Mouse (Mus musculus) neural tube, embryonic 11.5 days (tissue): ENCODE data around the gene Nbea. TPM values are rescaled to one million over a fixed set of nuclear protein-coding genes. Genes with fewer than 3 reads are reported as not detected.

Experiments
- ATAC-seq: fragments of 200-750 bp; cut with Nextera tagmentation; 2 replicates; pipeline ENCODE4 v1.8.0; 2017; ENCODE audit warnings: moderate number of reproducible peaks, mild to moderate bottlenecking, moderate TSS enrichment, moderate library complexity; ENCODE audit not compliant: insufficient read depth, low FRiP score, low TSS enrichment
- DNase-seq: peaks from one replicate; pipeline ENCODE4 v3.0.0-alpha.2; 2015; ENCODE audit warnings: low spot score
- H3K27ac ChIP-seq: fragments of 300-500 bp; sonication (generic); 2 replicates; pipeline ENCODE4 v1.5.1; 2014; ENCODE audit warnings: low read depth, mild to moderate bottlenecking, low read length
- H3K27me3 ChIP-seq: fragments of 300-500 bp; sonication (generic); 2 replicates; pipeline ENCODE4 v1.6.1; 2014; ENCODE audit warnings: mild to moderate bottlenecking, low read length, mixed read lengths; ENCODE audit not compliant: control insufficient read depth, insufficient read depth
- H3K36me3 ChIP-seq: fragments of 300-500 bp; sonication (generic); 2 replicates; pipeline ENCODE4 v1.6.1; 2014; ENCODE audit warnings: mild to moderate bottlenecking, low read length, moderate library complexity, mixed read lengths; ENCODE audit not compliant: control insufficient read depth, insufficient read depth
- H3K4me1 ChIP-seq: fragments of 300-500 bp; sonication (generic); 2 replicates; pipeline ENCODE4 v1.6.1; 2014; ENCODE audit warnings: low read length, mixed read lengths; ENCODE audit not compliant: control insufficient read depth, insufficient read depth
- H3K4me2 ChIP-seq: fragments of 300-500 bp; sonication (generic); 2 replicates; pipeline ENCODE4 v1.6.1; 2014; ENCODE audit warnings: low read depth, mild to moderate bottlenecking, moderate library complexity
- H3K4me3 ChIP-seq: fragments of 300-500 bp; sonication (generic); 2 replicates; pipeline ENCODE4 v1.5.1; 2014; ENCODE audit warnings: low read depth, low read length
- H3K9ac ChIP-seq: fragments of 300-500 bp; sonication (generic); 2 replicates; pipeline ENCODE4 v1.6.1; 2014; ENCODE audit warnings: mild to moderate bottlenecking, low read length
- H3K9me3 ChIP-seq: fragments of 300-500 bp; sonication (generic); 2 replicates; pipeline ENCODE4 v1.6.1; 2016; ENCODE audit warnings: low read length; ENCODE audit not compliant: control insufficient read depth
- WGBS: fragments of 180-500 bp; shearing (Covaris S2); extraction: QIAGEN DNeasy Blood & Tissue Kit; methylation state at CpG from one replicate; pipeline ENCODE4 v1.1.7; 2014; 5-methylcytosine and 5-hydroxymethylcytosine counted together
- polyA plus RNA-seq: library from polyadenylated mRNA; unstranded; fragments of >200 nt; fragmentation: Nextera tagmentation; extraction: Ambion mirVana; gene quantifications from 2 replicates; pipeline ENCODE4 v1.2.1, GENCODE M21; 2014

Nbea gene
- polyA plus RNA-seq, 1 experiment from 2014 or later, result 18.8 TPM

DNA sequence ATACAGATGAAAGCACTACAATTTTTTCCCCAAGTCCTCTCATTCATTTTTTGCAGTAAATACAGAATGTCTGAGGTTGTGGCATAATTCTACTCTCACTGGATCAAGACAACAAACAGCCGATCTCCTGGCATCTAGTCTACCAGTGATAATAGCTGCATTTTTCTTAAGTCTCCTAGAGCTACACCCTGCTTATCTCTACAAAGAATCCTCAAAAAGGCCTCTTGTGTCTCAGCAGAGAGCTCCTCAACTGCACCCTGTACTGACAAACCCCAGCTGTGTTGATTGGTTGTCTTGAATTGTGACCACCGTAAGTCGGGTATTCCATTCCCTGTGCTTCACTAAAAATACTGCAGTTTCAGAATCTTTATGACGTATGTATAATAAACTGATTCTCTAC is 118.3 kb downstream of the Nbea start:
- Histone ChIP-seq H3K9ac (no peak overlapping the region), H3K4me3 (no peak overlapping the region), H3K27ac (no peak overlapping the region), H3K27me3 (no peaks in the 10 kb centered on the region), H3K9me3 (no peaks in the 10 kb centered on the region), H3K36me3 (no peaks in the 10 kb centered on the region), H3K4me1 (no peaks in the 10 kb centered on the region), H3K4me2 (no peak overlapping the region)
- WGBS, result 87% methylated on average over 4 of the region's 4 CpGs
- no peak for DNase-seq
- ATAC-seq, result no peak

DNA sequence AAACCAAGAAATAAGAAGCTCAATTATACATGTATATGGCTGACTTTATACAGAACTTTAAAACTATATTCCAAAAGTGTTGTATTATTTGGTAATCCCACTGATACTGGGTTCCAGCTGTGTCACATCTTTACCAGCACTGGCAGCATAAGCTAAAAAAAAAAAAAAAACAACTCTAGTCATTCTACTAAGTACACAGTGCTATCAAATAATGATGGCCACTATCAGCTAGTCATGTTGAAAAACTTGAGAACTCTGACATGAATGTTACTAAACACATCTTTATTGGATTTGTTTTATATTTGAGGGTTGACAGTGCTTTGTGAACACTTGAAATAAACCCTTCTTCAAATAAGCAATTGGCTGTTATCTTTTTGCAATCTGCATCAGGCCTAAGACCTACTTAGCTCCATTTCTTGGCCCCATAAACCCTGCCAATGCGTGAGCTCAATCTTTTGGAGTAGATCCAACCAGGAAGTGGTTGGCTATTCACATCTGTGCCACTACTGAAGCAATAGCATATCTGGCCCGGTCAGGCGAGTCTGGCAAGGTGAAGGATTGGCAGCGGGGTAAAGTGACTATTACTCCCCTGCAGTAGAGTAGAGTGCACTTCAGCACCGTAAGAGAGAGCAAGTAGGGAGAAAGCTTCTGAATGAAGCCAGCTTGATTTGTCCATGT is 137.7 kb downstream of the Nbea start:
- no peak overlapping the region for H3K4me2 ChIP-seq
- H3K36me3 ChIP-seq, result no peaks in the 10 kb centered on the region
- ATAC-seq, result no peak
- no peaks in the 10 kb centered on the region for H3K9me3 ChIP-seq
- 94% methylated on average over 5 of the region's 5 CpGs for WGBS
- H3K27ac ChIP-seq, result no peak overlapping the region
- no peak overlapping the region for H3K9ac ChIP-seq
- H3K27me3 ChIP-seq, result no peaks in the 10 kb centered on the region
- no peaks in the 10 kb centered on the region for H3K4me1 ChIP-seq
- H3K4me3 ChIP-seq, result no peak overlapping the region
- no peak for DNase-seq

- 89% methylated on average over 1 of the region's 1 CpGs for WGBS
- Histone ChIP-seq H3K4me3 (no peak overlapping the region), H3K27ac (no peak overlapping the region), H3K9ac (no peak overlapping the region), H3K36me3 (no peaks in the 10 kb centered on the region), H3K9me3 (no peaks in the 10 kb centered on the region), H3K4me1 (no peaks in the 10 kb centered on the region), H3K27me3 (no peaks in the 10 kb centered on the region), H3K4me2 (no peak overlapping the region)
- no peak for ATAC-seq
- no peak for DNase-seq
Measured at GRCm38 (mm10) chr3:56043091-56043490, 140.4 kb downstream of the Nbea start.

- H3K27me3 ChIP-seq, result no peaks in the 10 kb centered on the region
- no peak overlapping the region for H3K4me3 ChIP-seq
- DNase-seq (no peak), ATAC-seq (no peak)
- H3K9ac ChIP-seq, result no peak overlapping the region
- H3K36me3 ChIP-seq, result no peaks in the 10 kb centered on the region
- H3K9me3 ChIP-seq, result no peaks in the 10 kb centered on the region
- no peaks in the 10 kb centered on the region for H3K4me1 ChIP-seq
- no peak overlapping the region for H3K27ac ChIP-seq
- WGBS, result 93% methylated on average over 1 of the region's 1 CpGs
- H3K4me2 ChIP-seq, result no peak overlapping the region
Measured at GRCm38 (mm10) chr3:56039494-56039893, 144.0 kb downstream of the Nbea start.

DNA sequence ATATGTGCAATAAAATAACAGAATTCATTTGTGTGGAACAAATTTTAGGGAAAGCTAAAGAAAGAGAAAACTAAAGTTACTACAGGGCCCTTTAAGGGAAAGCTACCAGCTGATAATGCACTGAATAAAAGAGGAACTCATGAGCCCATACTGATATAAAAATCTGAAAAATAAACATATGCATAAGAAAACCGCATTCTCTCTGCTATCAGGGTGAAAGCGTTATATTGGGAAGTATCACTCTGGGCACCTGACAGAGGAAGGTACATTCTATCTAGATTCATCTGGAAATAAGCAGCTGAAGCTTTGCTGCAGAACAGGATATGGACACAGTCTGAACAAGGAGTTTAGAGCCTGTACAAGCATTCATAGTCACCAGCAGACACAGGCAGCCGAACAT is 148.9 kb downstream of the Nbea start:
- Histone ChIP-seq H3K9ac (no peak overlapping the region), H3K4me1 (no peaks in the 10 kb centered on the region), H3K27me3 (no peaks in the 10 kb centered on the region), H3K4me2 (no peak overlapping the region), H3K36me3 (no peaks in the 10 kb centered on the region), H3K9me3 (no peaks in the 10 kb centered on the region), H3K4me3 (no peak overlapping the region), H3K27ac (no peak overlapping the region)
- DNase-seq (no peak), ATAC-seq (no peak)
- WGBS, result 89% methylated on average over 3 of the region's 3 CpGs

- Histone ChIP-seq H3K9ac (no peak overlapping the region), H3K4me1 (no peaks in the 10 kb centered on the region), H3K27me3 (no peaks in the 10 kb centered on the region), H3K9me3 (no peaks in the 10 kb centered on the region), H3K4me2 (no peak overlapping the region), H3K27ac (no peak overlapping the region), H3K36me3 (peaks cover 3% of the 10 kb centered on the region), H3K4me3 (no peak overlapping the region)
- WGBS, result 87% methylated on average over 3 of the region's 3 CpGs
- no peak for ATAC-seq
- DNase-seq, result no peak
Measured at GRCm38 (mm10) chr3:56018494-56018893, 165.0 kb downstream of the Nbea start.

DNA sequence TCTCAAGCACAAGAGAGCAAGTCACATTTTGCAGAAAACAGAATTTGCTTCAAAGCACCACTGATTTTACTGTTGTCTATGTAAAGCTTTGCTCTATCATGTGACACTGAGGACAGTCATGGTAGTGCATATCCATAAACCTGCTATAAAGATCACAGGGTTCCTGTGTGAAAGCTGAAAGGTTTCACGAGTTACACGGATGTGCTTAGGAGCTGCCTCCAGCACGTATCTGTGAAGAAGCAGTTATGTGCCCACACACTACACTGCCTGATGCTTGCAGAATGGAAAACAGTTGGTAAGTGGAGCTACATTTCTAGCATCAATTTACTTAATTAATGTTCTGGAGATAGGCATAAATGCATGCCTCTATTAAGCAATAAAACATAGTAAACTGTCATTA is 172.4 kb downstream of the Nbea start:
- no peaks in the 10 kb centered on the region for H3K9me3 ChIP-seq
- ATAC-seq (no peak), DNase-seq (no peak)
- no peaks in the 10 kb centered on the region for H3K27me3 ChIP-seq
- H3K36me3 ChIP-seq, result no peaks in the 10 kb centered on the region
- no peak overlapping the region for H3K4me3 ChIP-seq
- H3K4me1 ChIP-seq, result no peaks in the 10 kb centered on the region
- WGBS, result 91% methylated on average over 3 of the region's 3 CpGs
- no peak overlapping the region for H3K4me2 ChIP-seq
- H3K27ac ChIP-seq, result no peak overlapping the region
- H3K9ac ChIP-seq, result no peak overlapping the region

DNA sequence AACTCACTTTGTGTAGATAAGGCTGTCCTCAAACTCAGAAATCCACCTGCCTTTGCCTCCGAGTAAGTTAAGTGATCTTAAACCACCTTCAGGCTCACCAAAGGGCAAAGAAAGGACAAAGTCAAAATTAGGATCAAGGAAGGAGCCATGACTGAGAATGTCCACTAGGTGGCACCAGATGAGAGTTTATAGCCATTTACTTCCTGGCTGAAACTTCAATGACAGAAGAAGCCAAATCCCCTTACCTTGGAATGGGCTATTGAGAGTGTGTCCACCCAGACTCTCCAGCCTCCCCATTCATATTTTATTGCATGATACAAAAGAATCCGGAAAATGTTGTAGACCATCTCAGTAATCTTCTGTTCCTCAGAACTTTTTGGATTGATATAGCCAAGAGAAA is 175.5 kb downstream of the Nbea start:
- Histone ChIP-seq H3K9ac (no peak overlapping the region), H3K4me3 (no peak overlapping the region), H3K27ac (no peak overlapping the region), H3K9me3 (no peaks in the 10 kb centered on the region), H3K36me3 (peaks cover 3% of the 10 kb centered on the region; the same call in 1 of the 2 replicates), H3K4me2 (no peak overlapping the region), H3K27me3 (no peaks in the 10 kb centered on the region), H3K4me1 (no peaks in the 10 kb centered on the region)
- DNase-seq (peak; percentile 40), ATAC-seq (no peak)
- 25% methylated on average over 2 of the region's 2 CpGs for WGBS

DNA sequence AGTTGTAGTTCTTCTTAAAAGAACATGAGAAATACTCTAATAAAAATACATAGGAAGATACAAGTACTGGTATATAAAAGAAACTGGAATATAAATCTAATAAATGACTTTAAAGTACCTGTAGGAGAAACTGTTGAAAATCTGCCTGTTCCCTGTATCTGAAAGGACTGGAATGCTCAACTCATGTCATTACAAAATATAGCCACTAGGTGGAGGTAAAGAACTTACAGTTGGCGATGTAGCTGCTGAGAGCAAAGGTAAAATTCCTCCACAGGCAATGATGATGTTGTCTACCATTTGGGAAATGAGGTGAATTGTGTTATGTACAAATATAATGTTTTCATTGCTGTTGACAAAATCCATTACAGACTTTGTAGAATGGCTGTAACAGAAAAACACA is 183.2 kb downstream of the Nbea start:
- Histone ChIP-seq H3K9ac (no peak overlapping the region), H3K36me3 (peaks cover 2% of the 10 kb centered on the region; the same call in 1 of the 2 replicates), H3K4me3 (no peak overlapping the region), H3K27ac (no peak overlapping the region), H3K27me3 (no peaks in the 10 kb centered on the region), H3K9me3 (no peaks in the 10 kb centered on the region), H3K4me1 (no peaks in the 10 kb centered on the region), H3K4me2 (no peak overlapping the region)
- DNase-seq, result no peak
- 7% methylated on average over 1 of the region's 1 CpGs for WGBS
- ATAC-seq, result no peak
